Mouse (Mus musculus): ENCODE data around the gene Samd8. TPM values are rescaled to one million over a fixed set of nuclear protein-coding genes. Genes with fewer than 3 reads are reported as not detected.

Gene Samd8
- polyA plus RNA-seq, 1 experiment from 2014 or later = 12.9 TPM

DNA sequence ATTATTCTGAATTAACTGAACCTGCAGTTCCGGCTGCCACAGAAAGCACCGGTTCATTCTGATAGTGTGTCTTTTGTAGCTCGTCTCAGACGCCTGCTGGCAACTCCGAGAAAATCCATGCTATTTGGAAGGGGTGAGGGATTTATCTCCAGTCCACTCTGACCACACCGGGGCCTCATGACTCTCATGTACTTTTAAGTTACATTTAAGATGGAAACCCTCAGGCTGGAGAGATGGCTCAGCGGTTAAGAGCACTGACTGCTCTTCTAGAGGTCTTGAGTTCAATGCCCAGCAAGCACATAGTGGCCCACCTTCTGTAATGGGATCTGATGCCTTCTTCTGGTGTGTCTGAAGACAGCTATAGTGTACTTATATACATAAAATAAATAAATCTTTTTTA, 72.0 kb downstream of the Samd8 start:
- Histone ChIP-seq H3K4me1 (ENCODE audit: control insufficient read depth, insufficient read depth, low read length) (no peaks in the 10 kb centered on the region), H3K4me3 (ENCODE audit: low read depth, low read length) (no peak overlapping the region), H3K27ac (ENCODE audit: low read depth, low read length) (no peak overlapping the region), H3K36me3 (ENCODE audit: control insufficient read depth, insufficient read depth, low read length) (no peaks in the 10 kb centered on the region), H3K4me2 (ENCODE audit: low read depth) (no peak overlapping the region), H3K9ac (ENCODE audit: low read length) (no peak overlapping the region), H3K27me3 (ENCODE audit: control insufficient read depth, insufficient read depth, low read length) (no peaks in the 10 kb centered on the region), H3K9me3 (ENCODE audit: control insufficient read depth, low read length) (no peaks in the 10 kb centered on the region)
- no peak for DNase-seq (ENCODE audit: low spot score)
- WGBS = 80% methylated on average over 7 of the region's 7 CpGs
- no peak for ATAC-seq (ENCODE audit: insufficient read depth, low FRiP score, low TSS enrichment)

DNA sequence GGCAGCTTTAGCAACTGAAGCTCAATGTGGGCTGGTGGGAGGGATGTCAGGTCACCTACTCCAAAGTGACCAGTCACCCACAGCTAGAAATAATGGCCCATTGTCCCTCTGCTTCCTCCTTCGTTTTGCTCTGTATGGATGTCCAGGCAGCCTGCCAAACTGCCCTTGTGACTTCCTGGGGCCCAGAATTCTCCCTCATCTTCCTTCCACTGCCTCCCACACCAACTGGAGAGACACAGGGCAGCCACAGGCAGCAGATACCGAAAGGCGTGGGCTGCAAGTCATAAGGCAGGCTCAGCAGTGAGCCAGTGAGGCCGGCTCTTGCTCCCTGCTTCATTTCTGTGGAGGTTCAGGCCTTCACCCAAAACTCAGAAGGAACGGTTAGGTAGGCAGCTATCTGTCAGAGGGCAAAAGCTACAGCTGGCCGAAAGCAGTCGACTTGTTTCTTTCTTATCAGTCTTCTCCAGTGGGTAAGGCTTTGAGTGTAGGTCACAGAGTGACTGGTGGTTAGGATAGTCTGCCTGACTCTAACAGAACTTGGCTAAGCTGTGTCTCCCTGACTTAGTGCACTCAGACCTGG, 72.6 kb downstream of the Samd8 start:
- H3K27ac ChIP-seq (ENCODE audit: low read depth, low read length) = no peak overlapping the region
- H3K36me3 ChIP-seq (ENCODE audit: control insufficient read depth, insufficient read depth, low read length) = no peaks in the 10 kb centered on the region
- H3K4me3 ChIP-seq (ENCODE audit: low read depth, low read length) = no peak overlapping the region
- ATAC-seq (ENCODE audit: insufficient read depth, low FRiP score, low TSS enrichment) (no peak), DNase-seq (ENCODE audit: low spot score) (no peak)
- H3K4me1 ChIP-seq (ENCODE audit: control insufficient read depth, insufficient read depth, low read length) = no peaks in the 10 kb centered on the region
- H3K27me3 ChIP-seq (ENCODE audit: control insufficient read depth, insufficient read depth, low read length) = no peaks in the 10 kb centered on the region
- H3K4me2 ChIP-seq (ENCODE audit: low read depth) = no peak overlapping the region
- H3K9me3 ChIP-seq (ENCODE audit: control insufficient read depth, low read length) = no peaks in the 10 kb centered on the region
- no peak overlapping the region for H3K9ac ChIP-seq (ENCODE audit: low read length)
- WGBS = 72% methylated on average over 7 of the region's 7 CpGs

DNA sequence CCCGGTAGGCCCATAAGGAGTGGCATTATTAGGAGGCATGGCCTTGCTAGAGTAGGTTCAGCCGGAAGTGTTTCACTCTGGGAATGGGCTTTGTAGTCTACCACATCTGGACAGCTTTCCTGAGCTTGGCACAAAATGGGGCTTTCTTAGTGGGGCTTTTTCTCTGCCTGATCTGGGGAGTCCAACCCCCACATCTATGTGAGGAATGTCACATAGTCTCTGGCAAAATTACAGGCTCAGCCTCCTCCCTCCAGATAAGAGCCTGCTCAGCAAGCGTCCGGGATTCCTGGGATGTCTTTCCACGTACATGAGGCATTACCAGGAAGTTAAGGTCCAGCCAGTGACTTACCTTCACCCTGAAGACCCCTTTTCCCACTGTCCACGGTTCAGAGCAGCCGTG, 73.6 kb downstream of the Samd8 start:
- no peaks in the 10 kb centered on the region for H3K27me3 ChIP-seq (ENCODE audit: control insufficient read depth, insufficient read depth, low read length)

DNA sequence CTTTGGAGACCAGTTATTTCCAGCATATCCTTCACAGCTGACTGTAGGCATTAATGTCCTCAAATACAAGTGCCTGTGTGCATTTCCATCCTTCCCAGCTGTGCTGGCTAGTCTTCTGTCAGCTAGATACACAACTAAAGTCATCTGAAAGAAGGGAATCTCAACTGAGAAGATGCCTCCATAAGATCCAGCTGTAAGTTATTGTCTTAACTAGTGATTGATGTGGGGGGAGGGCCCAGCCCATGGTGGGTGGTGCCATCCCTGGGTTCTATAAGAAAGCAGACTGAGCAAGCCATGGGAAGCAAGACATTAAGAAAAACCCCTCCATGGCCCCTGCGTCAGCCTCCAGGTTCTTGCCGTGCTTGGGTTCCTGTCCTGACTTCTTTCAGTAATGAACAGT, 74.6 kb downstream of the Samd8 start, which contains the start of gene Vdac2:
Gene Vdac2, plus strand, starts transcription at position 301 of the 400 bp plus-strand sequence.
- Histone ChIP-seq H3K9me3 (ENCODE audit: control insufficient read depth, low read length) (no peaks in the 10 kb centered on the region), H3K27me3 (ENCODE audit: control insufficient read depth, insufficient read depth, low read length) (no peaks in the 10 kb centered on the region), H3K27ac (ENCODE audit: low read depth, low read length) (no peak within 1 kb of the TSS), H3K9ac (ENCODE audit: low read length) (no peak within 1 kb of the TSS), H3K36me3 (ENCODE audit: control insufficient read depth, insufficient read depth, low read length) (no peaks in the 10 kb centered on the region), H3K4me2 (ENCODE audit: low read depth) (no peak within 1 kb of the TSS), H3K4me3 (ENCODE audit: low read depth, low read length) (no peak within 1 kb of the TSS), H3K4me1 (ENCODE audit: control insufficient read depth, insufficient read depth, low read length) (no peaks in the 10 kb centered on the region)
- ATAC-seq (ENCODE audit: insufficient read depth, low FRiP score, low TSS enrichment) (no peak), DNase-seq (ENCODE audit: low spot score) (no peak)
- 88% methylated on average over 2 of the region's 2 CpGs for WGBS

More for the DNA sequence above, 73.6 kb downstream of the Samd8 start:
- H3K27ac ChIP-seq (ENCODE audit: low read depth, low read length) = no peak overlapping the region
- no peak overlapping the region for H3K4me2 ChIP-seq (ENCODE audit: low read depth)
- ATAC-seq (ENCODE audit: insufficient read depth, low FRiP score, low TSS enrichment) (no peak), DNase-seq (ENCODE audit: low spot score) (no peak)
- H3K9me3 ChIP-seq (ENCODE audit: control insufficient read depth, low read length) = no peaks in the 10 kb centered on the region
- no peaks in the 10 kb centered on the region for H3K36me3 ChIP-seq (ENCODE audit: control insufficient read depth, insufficient read depth, low read length)
- WGBS = 80% methylated on average over 7 of the region's 7 CpGs
- H3K4me3 ChIP-seq (ENCODE audit: low read depth, low read length) = no peak overlapping the region
- H3K9ac ChIP-seq (ENCODE audit: low read length) = no peak overlapping the region
- H3K4me1 ChIP-seq (ENCODE audit: control insufficient read depth, insufficient read depth, low read length) = no peaks in the 10 kb centered on the region

DNA sequence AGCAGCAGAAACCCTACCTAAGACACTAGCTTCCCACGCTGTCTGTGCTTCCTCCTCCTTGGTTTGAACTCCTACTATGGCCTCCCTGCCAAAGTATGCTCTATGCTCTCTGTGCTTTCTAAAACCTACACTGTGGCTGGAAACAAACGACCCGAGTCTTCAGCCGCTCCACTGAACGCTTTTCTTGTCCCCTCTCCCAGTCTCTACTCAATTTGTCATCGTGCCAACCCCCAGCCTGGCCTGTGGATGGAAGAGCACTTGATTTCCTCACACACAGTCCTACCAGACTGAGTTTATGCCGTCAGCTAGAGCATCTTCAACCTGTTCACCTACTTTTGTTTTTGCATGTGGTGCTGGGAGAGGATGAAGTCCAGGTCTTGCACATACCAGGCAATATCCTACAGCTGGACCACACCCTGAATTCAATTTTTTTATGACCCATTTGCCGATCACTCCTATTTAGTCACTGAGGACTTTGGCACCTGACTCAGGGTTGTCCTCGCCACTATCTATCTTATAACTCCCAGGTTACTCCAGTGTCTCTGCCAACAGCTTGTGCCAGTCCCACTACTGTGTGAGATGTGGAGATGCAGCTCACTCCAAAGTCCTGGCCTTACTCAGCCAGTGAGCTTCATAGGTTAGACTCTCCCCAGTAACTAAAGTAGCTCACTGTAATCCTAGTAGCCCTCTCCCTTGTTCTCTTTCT, 75.6 kb downstream of the Samd8 start:
- ATAC-seq (ENCODE audit: insufficient read depth, low FRiP score, low TSS enrichment) = no peak
- no peak overlapping the region for H3K4me3 ChIP-seq (ENCODE audit: low read depth, low read length)
- 80% methylated on average over 9 of the region's 9 CpGs for WGBS

DNA sequence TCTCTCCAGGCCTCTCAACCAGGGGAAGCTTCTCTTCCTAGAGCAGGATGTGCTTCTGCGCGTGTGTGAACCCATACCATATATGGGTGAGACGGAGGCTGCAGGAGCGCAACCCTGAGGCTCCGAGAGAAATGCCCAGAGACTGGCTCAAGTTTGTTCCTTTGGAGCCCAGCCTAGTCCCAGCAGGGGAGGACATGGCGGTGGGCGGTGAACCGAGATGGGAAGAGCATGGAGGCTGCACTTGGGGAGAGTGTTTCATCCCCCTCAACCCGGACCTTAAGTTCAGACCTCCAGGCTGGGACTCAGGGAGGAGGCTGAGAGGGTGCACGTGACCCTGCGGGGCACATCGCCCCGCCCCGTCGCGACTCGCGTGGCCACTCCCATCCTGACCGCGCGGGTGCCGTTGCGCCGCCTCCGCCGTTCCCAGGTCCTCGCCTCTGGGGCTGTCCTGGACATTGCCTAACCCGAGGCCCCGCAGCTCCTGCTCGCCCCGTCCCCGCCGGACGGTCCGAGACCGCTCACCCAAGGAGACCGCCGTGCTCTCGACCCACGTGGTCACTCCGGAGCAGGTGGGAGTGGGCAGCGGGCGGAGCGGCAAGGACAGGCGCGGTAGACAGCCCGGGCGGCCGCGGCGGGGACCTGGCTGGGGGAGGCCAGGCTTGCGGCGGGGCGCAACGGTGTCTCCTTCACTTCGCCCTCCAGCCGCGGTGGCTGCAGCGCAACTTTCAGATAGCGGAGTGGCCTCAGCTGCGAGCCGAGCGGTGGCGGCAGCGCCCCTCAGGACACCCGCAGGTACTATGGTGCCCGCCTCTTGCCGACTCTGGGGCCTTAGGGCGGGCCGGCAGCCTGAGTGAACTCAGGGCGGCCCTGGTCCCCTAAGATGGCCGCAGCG, 80.8 kb downstream of the Samd8 start:
- H3K4me3 ChIP-seq (ENCODE audit: low read depth, low read length) = peak overlapping the region; percentile 97
- peaks cover 11% of the 10 kb centered on the region; the same call in 1 of the 2 replicates for H3K4me1 ChIP-seq (ENCODE audit: control insufficient read depth, insufficient read depth, low read length)
- no peaks in the 10 kb centered on the region for H3K9me3 ChIP-seq (ENCODE audit: control insufficient read depth, low read length)
- peak overlapping the region; percentile 86 for H3K4me2 ChIP-seq (ENCODE audit: low read depth)
- DNase-seq (ENCODE audit: low spot score) (peak; percentile 97), ATAC-seq (ENCODE audit: insufficient read depth, low FRiP score, low TSS enrichment) (peak; percentile 99)
- no peaks in the 10 kb centered on the region for H3K36me3 ChIP-seq (ENCODE audit: control insufficient read depth, insufficient read depth, low read length)
- WGBS = under 1% methylated on average over 66 of the region's 73 CpGs
- H3K9ac ChIP-seq (ENCODE audit: low read length) = peak overlapping the region; percentile 96
- H3K27ac ChIP-seq (ENCODE audit: low read depth, low read length) = peak overlapping the region; percentile 85
- no peaks in the 10 kb centered on the region for H3K27me3 ChIP-seq (ENCODE audit: control insufficient read depth, insufficient read depth, low read length)

More for the DNA sequence above, 75.6 kb downstream of the Samd8 start:
- Histone ChIP-seq H3K27me3 (ENCODE audit: control insufficient read depth, insufficient read depth, low read length) (no peaks in the 10 kb centered on the region), H3K9me3 (ENCODE audit: control insufficient read depth, low read length) (no peaks in the 10 kb centered on the region), H3K4me1 (ENCODE audit: control insufficient read depth, insufficient read depth, low read length) (no peaks in the 10 kb centered on the region), H3K27ac (ENCODE audit: low read depth, low read length) (no peak overlapping the region), H3K36me3 (ENCODE audit: control insufficient read depth, insufficient read depth, low read length) (no peaks in the 10 kb centered on the region), H3K4me2 (ENCODE audit: low read depth) (no peak overlapping the region), H3K9ac (ENCODE audit: low read length) (no peak overlapping the region)
- no peak for DNase-seq (ENCODE audit: low spot score)

DNA sequence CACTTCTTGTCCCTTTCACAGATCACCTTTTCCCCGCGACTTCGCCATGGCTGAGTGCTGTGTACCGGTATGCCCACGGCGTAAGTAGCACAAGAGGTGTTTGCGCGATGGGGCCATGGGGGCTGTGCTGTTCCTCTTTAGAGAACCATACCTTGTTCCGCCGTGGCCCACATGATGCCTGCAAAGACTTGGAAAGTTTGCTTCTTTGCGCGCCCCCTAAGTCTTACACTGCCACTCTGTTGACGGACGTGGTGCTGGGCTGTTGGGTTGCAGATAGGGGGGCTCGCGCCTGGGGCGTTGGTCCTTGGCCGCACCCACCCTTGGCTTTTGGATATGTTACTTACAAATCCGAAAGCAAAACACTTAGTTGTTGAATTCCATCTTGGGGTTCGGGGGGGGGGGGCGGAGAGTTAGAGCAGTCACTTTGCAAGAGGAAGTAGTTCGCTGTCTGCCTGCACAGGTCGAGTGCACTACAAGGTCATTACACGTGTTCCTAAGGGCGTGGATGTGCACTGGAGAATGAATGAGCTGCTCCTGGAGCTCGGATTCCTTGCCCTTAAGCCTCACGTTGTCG, 81.6 kb downstream of the Samd8 start:
- Histone ChIP-seq H3K4me1 (ENCODE audit: control insufficient read depth, insufficient read depth, low read length) (peaks cover 11% of the 10 kb centered on the region; the same call in 1 of the 2 replicates), H3K9ac (ENCODE audit: low read length) (peak overlapping the region; percentile 96), H3K27ac (ENCODE audit: low read depth, low read length) (peak overlapping the region; percentile 85), H3K4me2 (ENCODE audit: low read depth) (peak overlapping the region; percentile 86), H3K4me3 (ENCODE audit: low read depth, low read length) (peak overlapping the region; percentile 97), H3K27me3 (ENCODE audit: control insufficient read depth, insufficient read depth, low read length) (no peaks in the 10 kb centered on the region), H3K36me3 (ENCODE audit: control insufficient read depth, insufficient read depth, low read length) (no peaks in the 10 kb centered on the region), H3K9me3 (ENCODE audit: control insufficient read depth, low read length) (no peaks in the 10 kb centered on the region)
- WGBS = 0% methylated on average over 28 of the region's 28 CpGs
- DNase-seq (ENCODE audit: low spot score) = no peak
- no peak for ATAC-seq (ENCODE audit: insufficient read depth, low FRiP score, low TSS enrichment)

DNA sequence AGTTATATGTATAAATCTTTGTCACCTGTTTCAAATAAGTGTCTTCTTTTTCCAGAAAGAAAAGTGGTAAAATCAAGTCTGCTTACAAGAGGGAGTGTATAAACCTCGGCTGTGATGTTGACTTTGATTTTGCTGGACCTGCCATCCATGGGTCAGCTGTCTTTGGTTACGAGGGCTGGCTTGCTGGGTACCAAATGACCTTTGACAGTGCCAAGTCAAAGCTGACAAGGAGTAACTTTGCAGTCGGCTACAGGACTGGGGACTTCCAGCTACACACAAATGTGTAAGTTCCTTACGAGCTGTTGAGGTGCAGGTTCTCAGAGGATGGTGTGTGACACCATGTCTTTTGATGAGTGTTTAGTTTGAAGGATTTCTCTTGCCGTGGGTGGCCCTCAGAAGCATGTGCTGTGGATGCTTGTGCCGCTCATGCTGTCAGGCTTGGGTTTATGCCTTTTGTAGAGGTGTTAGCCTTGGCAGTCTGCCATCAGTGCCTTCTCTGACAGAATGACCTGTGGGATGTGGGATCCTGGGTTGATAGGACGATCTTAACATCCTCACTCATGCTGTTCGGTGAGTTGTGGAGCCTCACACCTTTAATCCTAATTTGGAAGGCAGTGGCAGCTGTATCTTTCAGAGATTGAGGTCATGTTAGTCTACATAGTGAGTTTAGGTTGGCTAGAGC, 88.1 kb downstream of the Samd8 start:
- Histone ChIP-seq H3K4me2 (ENCODE audit: low read depth) (no peak overlapping the region), H3K27ac (ENCODE audit: low read depth, low read length) (no peak overlapping the region), H3K9ac (ENCODE audit: low read length) (no peak overlapping the region), H3K4me3 (ENCODE audit: low read depth, low read length) (no peak overlapping the region), H3K9me3 (ENCODE audit: control insufficient read depth, low read length) (no peaks in the 10 kb centered on the region), H3K36me3 (ENCODE audit: control insufficient read depth, insufficient read depth, low read length) (peaks cover 19% of the 10 kb centered on the region), H3K4me1 (ENCODE audit: control insufficient read depth, insufficient read depth, low read length) (no peaks in the 10 kb centered on the region; the same call in 1 of the 2 replicates), H3K27me3 (ENCODE audit: control insufficient read depth, insufficient read depth, low read length) (no peaks in the 10 kb centered on the region)
- no peak for ATAC-seq (ENCODE audit: insufficient read depth, low FRiP score, low TSS enrichment)
- 90% methylated on average over 8 of the region's 8 CpGs for WGBS
- no peak for DNase-seq (ENCODE audit: low spot score)

Measured in neural tube, embryonic 11.5 days (tissue).